Mouse (Mus musculus) forebrain, embryonic 16.5 days (tissue): ENCODE results near the gene Foxp1. TPM values are rescaled to one million over a fixed set of nuclear protein-coding genes. Genes with fewer than 3 reads are reported as not detected.

ENCODE experiments used
- ATAC-seq: fragments of 200-750 bp; cut with Nextera tagmentation; 2 replicates; pipeline ENCODE4 v1.8.0; 2017; ENCODE audit warnings: mild to moderate bottlenecking, moderate library complexity
- H3K27ac ChIP-seq: fragments of 300-500 bp; sonication (generic); 2 replicates; pipeline ENCODE4 v1.5.1; 2014; ENCODE audit warnings: low read length, control low read depth
- H3K27me3 ChIP-seq: fragments of 300-500 bp; sonication (generic); replicated peaks from 2 replicates; pipeline ENCODE4 v1.6.1; 2014; ENCODE audit warnings: low read length; ENCODE audit not compliant: control insufficient read depth, insufficient read depth
- H3K36me3 ChIP-seq: fragments of 300-500 bp; sonication (generic); 2 replicates; pipeline ENCODE4 v1.6.1; 2014; ENCODE audit not compliant: control insufficient read depth, insufficient read depth
- H3K4me1 ChIP-seq: fragments of 300-500 bp; sonication (generic); replicated peaks from 2 replicates; pipeline ENCODE4 v1.6.1; 2014; ENCODE audit warnings: low read length; ENCODE audit not compliant: control insufficient read depth, insufficient read depth
- H3K4me2 ChIP-seq: fragments of 300-500 bp; sonication (generic); 2 replicates; pipeline ENCODE4 v1.6.1; 2014; ENCODE audit warnings: mild to moderate bottlenecking, low read length, control low read depth
- H3K4me3 ChIP-seq: fragments of 300-500 bp; sonication (generic); replicated peaks from 2 replicates; pipeline ENCODE4 v1.5.1; 2014; ENCODE audit warnings: mild to moderate bottlenecking, low read length, control low read depth
- H3K9ac ChIP-seq: fragments of 300-500 bp; sonication (generic); replicated peaks from 2 replicates; pipeline ENCODE4 v1.6.1; 2014; ENCODE audit warnings: low read depth, low read length, control low read depth
- H3K9me3 ChIP-seq: fragments of 300-500 bp; sonication (generic); 2 replicates; pipeline ENCODE4 v1.6.1; 2016; ENCODE audit warnings: low read length; ENCODE audit not compliant: control insufficient read depth
- WGBS: fragments of 180-500 bp; shearing (Covaris S2); extraction: QIAGEN DNeasy Blood & Tissue Kit; methylation state at CpG from one replicate; pipeline ENCODE4 v1.1.7; 2014; 5-methylcytosine and 5-hydroxymethylcytosine counted together
- polyA plus RNA-seq: library from polyadenylated mRNA; unstranded; fragments of >200 nt; fragmentation: Nextera tagmentation; extraction: Ambion mirVana; gene quantifications from 2 replicates; pipeline ENCODE4 v1.2.1, GENCODE M21; 2015

Gene Foxp1
- polyA plus RNA-seq, 1 experiment from 2014 or later = 123 TPM

- H3K9me3 ChIP-seq = no peaks in the 10 kb centered on the region
- H3K4me3 ChIP-seq = no peak overlapping the region
- ATAC-seq = no peak
- H3K9ac ChIP-seq = no peak overlapping the region
- H3K4me2 ChIP-seq = no peak overlapping the region
- no peak overlapping the region for H3K27ac ChIP-seq
- no peaks in the 10 kb centered on the region for H3K27me3 ChIP-seq
- 83% methylated on average over 4 of the region's 4 CpGs for WGBS
- H3K4me1 ChIP-seq = peaks cover 7% of the 10 kb centered on the region
- H3K36me3 ChIP-seq = no peaks in the 10 kb centered on the region
Observed at GRCm38 (mm10) chr6:99427301-99427700, 95.2 kb downstream of the Foxp1 start.

- H3K4me2 ChIP-seq = no peak overlapping the region
- no peaks in the 10 kb centered on the region for H3K27me3 ChIP-seq
- H3K4me3 ChIP-seq = no peak overlapping the region
- no peak overlapping the region for H3K27ac ChIP-seq
- 63% methylated on average over 3 of the region's 3 CpGs for WGBS
- H3K9ac ChIP-seq = no peak overlapping the region
- H3K9me3 ChIP-seq = no peaks in the 10 kb centered on the region
- H3K36me3 ChIP-seq = no peaks in the 10 kb centered on the region
- no peak for ATAC-seq
- H3K4me1 ChIP-seq = peaks cover 5% of the 10 kb centered on the region
Observed at GRCm38 (mm10) chr6:99425044-99425443, 97.5 kb downstream of the Foxp1 start.

- Histone ChIP-seq H3K4me3 (no peak overlapping the region), H3K9me3 (no peaks in the 10 kb centered on the region), H3K27me3 (no peaks in the 10 kb centered on the region), H3K9ac (no peak overlapping the region), H3K27ac (peak overlapping the region; percentile 52; the same call in 1 of the 2 replicates), H3K36me3 (no peaks in the 10 kb centered on the region), H3K4me2 (no peak overlapping the region), H3K4me1 (peaks cover 5% of the 10 kb centered on the region)
- ATAC-seq = peak; percentile 88
- 63% methylated on average over 8 of the region's 8 CpGs for WGBS
Observed at GRCm38 (mm10) chr6:99420666-99421065, 101.9 kb downstream of the Foxp1 start.

GRCm38 (mm10) chr6:99412598-99412997, 109.9 kb downstream of the Foxp1 start:
- Histone ChIP-seq H3K9ac (no peak overlapping the region), H3K27me3 (no peaks in the 10 kb centered on the region), H3K36me3 (no peaks in the 10 kb centered on the region), H3K4me1 (no peaks in the 10 kb centered on the region), H3K4me3 (no peak overlapping the region), H3K4me2 (no peak overlapping the region), H3K9me3 (no peaks in the 10 kb centered on the region), H3K27ac (no peak overlapping the region)
- WGBS = 90% methylated on average over 6 of the region's 6 CpGs
- no peak for ATAC-seq

- WGBS = 85% methylated on average over 5 of the region's 5 CpGs
- Histone ChIP-seq H3K4me2 (no peak overlapping the region), H3K4me1 (peaks cover 3% of the 10 kb centered on the region; the same call in 1 of the 2 replicates), H3K9me3 (no peaks in the 10 kb centered on the region), H3K9ac (no peak overlapping the region), H3K36me3 (no peaks in the 10 kb centered on the region), H3K27ac (no peak overlapping the region), H3K27me3 (no peaks in the 10 kb centered on the region), H3K4me3 (no peak overlapping the region)
- no peak for ATAC-seq
Observed at GRCm38 (mm10) chr6:99409602-99410001, 112.9 kb downstream of the Foxp1 start.

- Histone ChIP-seq H3K4me3 (no peak overlapping the region), H3K4me1 (peaks cover 3% of the 10 kb centered on the region; the same call in 1 of the 2 replicates), H3K27me3 (no peaks in the 10 kb centered on the region), H3K4me2 (no peak overlapping the region), H3K9me3 (no peaks in the 10 kb centered on the region), H3K36me3 (no peaks in the 10 kb centered on the region), H3K27ac (no peak overlapping the region), H3K9ac (no peak overlapping the region)
- no peak for ATAC-seq
- WGBS = 88% methylated on average over 4 of the region's 4 CpGs
Observed at GRCm38 (mm10) chr6:99408880-99409279, 113.6 kb downstream of the Foxp1 start.

- H3K4me1 ChIP-seq = peaks cover 5% of the 10 kb centered on the region; the same call in 1 of the 2 replicates
- no peak overlapping the region for H3K27ac ChIP-seq
- H3K9ac ChIP-seq = no peak overlapping the region
- WGBS = 85% methylated on average over 6 of the region's 6 CpGs
- no peaks in the 10 kb centered on the region for H3K9me3 ChIP-seq
- no peak for ATAC-seq
- no peaks in the 10 kb centered on the region for H3K36me3 ChIP-seq
- no peak overlapping the region for H3K4me3 ChIP-seq
- H3K4me2 ChIP-seq = no peak overlapping the region
- no peaks in the 10 kb centered on the region for H3K27me3 ChIP-seq
Observed at GRCm38 (mm10) chr6:99403755-99404390, 118.6 kb downstream of the Foxp1 start.

GRCm38 (mm10) chr6:99402941-99403340, 119.6 kb downstream of the Foxp1 start:
- Histone ChIP-seq H3K27me3 (no peaks in the 10 kb centered on the region), H3K36me3 (no peaks in the 10 kb centered on the region), H3K4me3 (no peak overlapping the region), H3K4me2 (no peak overlapping the region), H3K9ac (no peak overlapping the region), H3K27ac (no peak overlapping the region), H3K9me3 (no peaks in the 10 kb centered on the region), H3K4me1 (peaks cover 5% of the 10 kb centered on the region; the same call in 1 of the 2 replicates)
- no peak for ATAC-seq
- WGBS = 74% methylated on average over 9 of the region's 9 CpGs

- H3K36me3 ChIP-seq = no peaks in the 10 kb centered on the region
- H3K4me2 ChIP-seq = no peak overlapping the region
- no peaks in the 10 kb centered on the region for H3K27me3 ChIP-seq
- H3K4me1 ChIP-seq = peaks cover 5% of the 10 kb centered on the region; the same call in 1 of the 2 replicates
- ATAC-seq = no peak
- 74% methylated on average over 3 of the region's 3 CpGs for WGBS
- no peak overlapping the region for H3K27ac ChIP-seq
- no peaks in the 10 kb centered on the region for H3K9me3 ChIP-seq
- H3K9ac ChIP-seq = no peak overlapping the region
- no peak overlapping the region for H3K4me3 ChIP-seq
Observed at GRCm38 (mm10) chr6:99402370-99402769, 120.2 kb downstream of the Foxp1 start.

GRCm38 (mm10) chr6:99401801-99402200, 120.7 kb downstream of the Foxp1 start:
- H3K27me3 ChIP-seq = no peaks in the 10 kb centered on the region
- no peak overlapping the region for H3K27ac ChIP-seq
- H3K9me3 ChIP-seq = no peaks in the 10 kb centered on the region
- H3K9ac ChIP-seq = no peak overlapping the region
- H3K4me3 ChIP-seq = no peak overlapping the region
- H3K4me2 ChIP-seq = no peak overlapping the region
- no peaks in the 10 kb centered on the region for H3K36me3 ChIP-seq
- WGBS = 85% methylated on average over 6 of the region's 6 CpGs
- no peak for ATAC-seq
- peaks cover 5% of the 10 kb centered on the region; the same call in 1 of the 2 replicates for H3K4me1 ChIP-seq
